Mouse (Mus musculus) bone marrow, adult 2 months (tissue): ENCODE results near the gene Camta2.
A peak's percentile ranks its signal among the peaks of the same experiment; 100 is the strongest.

Experiments
- CTCF ChIP-seq: fragments of 200-500 bp; IDR thresholded peaks from 2 replicates; pipeline ENCODE4 v1.5.1; 2011; ENCODE audit warnings: low read length, control low read depth; ENCODE audit not compliant: control insufficient read depth, insufficient read depth
- POLR2A ChIP-seq: fragments of 200-500 bp; IDR thresholded peaks from 2 replicates; pipeline ENCODE4 v1.6.1; 2011; ENCODE audit warnings: low read depth, mild to moderate bottlenecking, control low read depth, low read length, borderline replicate concordance; ENCODE audit not compliant: control insufficient read depth

DNA sequence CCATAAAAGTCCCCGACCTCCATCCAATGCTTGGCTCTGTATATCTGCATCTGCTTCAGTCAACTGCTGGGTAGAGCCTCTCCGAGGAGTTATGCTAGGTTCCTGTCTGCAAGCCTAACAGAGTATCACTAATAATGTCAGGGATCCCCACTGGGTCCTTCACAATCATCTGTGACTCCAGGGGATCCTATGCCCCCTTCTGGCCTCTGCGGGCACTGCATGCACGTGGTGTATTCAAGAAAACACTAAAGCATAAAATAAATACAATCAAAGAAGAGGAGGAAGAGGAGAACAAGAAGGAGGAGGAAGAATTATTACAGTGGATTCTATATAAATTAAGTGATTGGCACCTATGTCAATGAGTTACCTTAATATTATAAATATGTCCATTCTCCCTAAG lies 62.4 kb downstream of the Camta2 start:
- peak; percentile 70 for TF ChIP-seq CTCF
- no peak for TF ChIP-seq POLR2A
